Comparison of ENCODE assay signal across 10 mouse cellular contexts in the genomic region with DNA sequence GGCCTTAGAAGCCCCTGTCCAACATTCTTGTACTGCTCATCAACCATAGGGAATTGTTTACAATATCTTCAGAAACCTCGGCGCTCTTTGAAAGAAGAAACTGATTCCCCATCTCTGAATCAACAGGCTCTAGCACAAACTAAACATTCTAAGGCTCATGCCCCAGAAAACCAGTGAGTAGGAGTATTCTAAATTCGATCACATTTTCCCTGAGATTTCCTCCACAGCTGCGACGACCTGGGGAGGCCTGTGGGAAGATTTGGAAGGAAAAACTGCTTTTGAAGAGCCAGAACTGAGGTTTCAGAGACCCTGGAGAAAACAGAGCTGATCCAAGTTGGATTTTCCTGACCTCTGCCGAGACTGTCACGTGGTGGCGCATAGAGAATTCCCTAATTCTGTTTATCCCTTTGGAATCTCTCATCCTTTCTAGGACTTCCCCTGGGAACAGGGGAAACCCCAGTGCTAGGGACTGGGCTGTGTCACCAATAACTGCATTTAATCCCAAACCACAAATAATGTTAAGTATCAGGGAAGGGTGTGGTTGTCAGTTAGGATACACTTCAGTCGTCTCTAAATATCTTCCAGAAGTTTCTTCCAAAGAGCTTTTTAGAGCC. TPM values are rescaled to one million over a fixed set of nuclear protein-coding genes. Genes with fewer than 3 reads are reported as not detected.
DNase-seq lines count a peak whose midpoint lies in the region; ATAC-seq lines count a peak whose summit lies in the region.
"Had no signal": no experiment of that assay in that cellular context is flagged by ENCODE, and none has a peak within 500 bp of the region (broad histone marks: within the 10 kb centered on the region; RNA-seq: fewer than 3 reads in every experiment).

No protein-coding gene starts in this region.

- no peaks in the 10 kb centered on the region for H3K27me3 ChIP-seq in kidney, embryonic 15.5 days
- H3K27me3 ChIP-seq in midbrain, embryonic 16.5 days (ENCODE audit: control insufficient read depth, insufficient read depth, low read depth, low read length), result no peaks in the 10 kb centered on the region
- H3K27me3 ChIP-seq: Patski had no signal

- H3K9ac ChIP-seq in kidney, embryonic 15.5 days, result no peak overlapping the region
- no peak overlapping the region for H3K9ac ChIP-seq in midbrain, embryonic 16.5 days (ENCODE audit: low read depth, low read length)

- H3K9me3 ChIP-seq in kidney, embryonic 15.5 days (replicated peaks), result no peaks in the 10 kb centered on the region
- no peaks in the 10 kb centered on the region for H3K9me3 ChIP-seq in midbrain, embryonic 16.5 days (replicated peaks; ENCODE audit: control insufficient read depth, low read length, poor library complexity, severe bottlenecking)

- ATAC-seq in kidney, embryonic 15.5 days (replicated peaks; ENCODE audit: low FRiP score), result no peak
- no peak for ATAC-seq in midbrain, embryonic 16.5 days
- ATAC-seq: Patski had no signal

- H3K27ac ChIP-seq in kidney, embryonic 15.5 days, result peak overlapping the region; percentile 65
- H3K27ac ChIP-seq in brown adipose tissue, adult 24 weeks (replicated peaks; ENCODE audit: low read depth, low read length), result peak overlapping the region; percentile 80
- no peak overlapping the region for H3K27ac ChIP-seq in midbrain, embryonic 16.5 days (ENCODE audit: low read length)

- H3K4me3 ChIP-seq in kidney, embryonic 15.5 days (replicated peaks), result no peak overlapping the region
- H3K4me3 ChIP-seq in brown adipose tissue, adult 24 weeks (ENCODE audit: insufficient read depth, low read depth, low read length), result no peak overlapping the region
- H3K4me3 ChIP-seq in midbrain, embryonic 16.5 days (ENCODE audit: low read depth, low read length), result no peak overlapping the region

- 54% methylated on average over 9 of the region's 9 CpGs for WGBS in kidney, embryonic 15.5 days
- 71% methylated on average over 9 of the region's 9 CpGs for WGBS in midbrain, embryonic 16.5 days

- no peak for DNase-seq in kidney, adult 8-10 months
- DNase-seq in heart, postnatal 10 days, result peak; percentile 40 to 46
- DNase-seq in adrenal gland, adult 2 months, result no peak
- no peak for DNase-seq in c-Kit-positive CD71-positive TER-119-positive erythroid progenitor cells, embryonic 14.5 days (ENCODE audit: low spot score)
- DNase-seq in yolk sac, embryonic 10.5 days (ENCODE audit: low spot score), result no peak
- DNase-seq: right cerebral cortex, postnatal 14 days had no signal

- H3K4me2 ChIP-seq in kidney, embryonic 15.5 days, result peak overlapping the region; percentile 86
- peak overlapping the region; percentile 99; the same call in 1 of the 2 replicates for H3K4me2 ChIP-seq in midbrain, embryonic 16.5 days (ENCODE audit: low read length)

- no peaks in the 10 kb centered on the region for H3K36me3 ChIP-seq in kidney, embryonic 15.5 days
- no peaks in the 10 kb centered on the region for H3K36me3 ChIP-seq in midbrain, embryonic 16.5 days (ENCODE audit: control insufficient read depth, insufficient read depth, low read length)

- H3K4me1 ChIP-seq in kidney, embryonic 15.5 days, result peaks cover 42% of the 10 kb centered on the region
- peaks cover 23% of the 10 kb centered on the region; the same call in 1 of the 2 replicates for H3K4me1 ChIP-seq in brown adipose tissue, adult 24 weeks (ENCODE audit: control insufficient read depth, insufficient read depth, insufficient read length, low read length)
- H3K4me1 ChIP-seq in midbrain, embryonic 16.5 days (ENCODE audit: control insufficient read depth, insufficient read depth, low read length), result peaks cover 4% of the 10 kb centered on the region; the same call in 1 of the 2 replicates

- intact Hi-C loops in heart, postnatal 10 days (cut with DNase I), result loop anchor here (2.0 kb wide), 2 partner anchors 15 to 43 kb away; no protein-coding TSS in a partner anchor

RNA-seq across cellular contexts. Expression of gene S100a10, which starts 1.0 kb away (rescaled TPM):
- 516 and 533 TPM in 2 replicates for polyA plus RNA-seq in kidney, embryonic 15.5 days (2015; fragmentation: Nextera tagmentation; extraction: Ambion mirVana)
- 381 and 572 TPM in 2 replicates for polyA plus RNA-seq in brown adipose tissue, adult 24 weeks (2012; ENCODE audit: insufficient read depth, insufficient read length, missing spikeins)
- 100 to 1,000 TPM; 143 to 197 TPM for total RNA-seq in heart, postnatal 10 days (2021)
- polyA plus RNA-seq in midbrain, embryonic 16.5 days (2015; fragmentation: Nextera tagmentation; extraction: Ambion mirVana), result 87.0 and 107 TPM in 2 replicates
- 100 to 1,000 TPM; 173 to 196 TPM for total RNA-seq in adrenal gland, adult 2 months (2021)
- polyA plus RNA-seq in adrenal gland, adult 2 months (2012; rRNA removed), result 16.3 and 17.7 TPM in 2 replicates

RNA-seq across cellular contexts. Expression of gene S100a11, which starts 33.6 kb away (rescaled TPM):
- 1,358 and 1,377 TPM in 2 replicates for polyA plus RNA-seq in kidney, embryonic 15.5 days (2015; fragmentation: Nextera tagmentation; extraction: Ambion mirVana)
- polyA plus RNA-seq in brown adipose tissue, adult 24 weeks (2012; ENCODE audit: insufficient read depth, insufficient read length, missing spikeins), result 790 and 869 TPM in 2 replicates
- 100 to 1,000 TPM; 212 to 217 TPM for total RNA-seq in heart, postnatal 10 days (2021)
- polyA plus RNA-seq in midbrain, embryonic 16.5 days (2015; fragmentation: Nextera tagmentation; extraction: Ambion mirVana), result 135 and 141 TPM in 2 replicates
- 100 to 1,000 TPM; 210 to 267 TPM for total RNA-seq in adrenal gland, adult 2 months (2021)
- polyA plus RNA-seq in adrenal gland, adult 2 months (2012; rRNA removed), result 33.0 and 44.4 TPM in 2 replicates

Comparison
In these comparisons a context has a peak if more than half of its experiments do, and no peak if none do; other contexts are left out.
1. DNase-seq: peak in heart, postnatal 10 days (2 of 2); none in kidney, adult 8-10 months (0 of 2), adrenal gland, adult 2 months (single experiment), c-Kit-positive CD71-positive TER-119-positive erythroid progenitor cells, embryonic 14.5 days (single experiment) and yolk sac, embryonic 10.5 days (single experiment).